Mouse (Mus musculus) forebrain, postnatal 0 days (tissue): Measurements from ENCODE around the gene Rab40b. TPM values are rescaled to one million over a fixed set of nuclear protein-coding genes. Genes with fewer than 3 reads are reported as not detected.
A peak's percentile ranks its signal among the peaks of the same experiment; 100 is the strongest.

Experiments
- ATAC-seq: fragments of 200-750 bp; cut with Nextera tagmentation; 2 replicates; pipeline ENCODE4 v1.8.0; 2017; ENCODE audit warnings: mild to moderate bottlenecking, moderate library complexity
- DNase-seq: peaks from one replicate; pipeline ENCODE4 v3.0.0-alpha.2; 2015
- H3K27ac ChIP-seq: fragments of 300-500 bp; sonication (generic); 2 replicates; pipeline ENCODE4 v1.5.1; 2014; ENCODE audit warnings: low read depth, mild to moderate bottlenecking, antibody characterized with exemption, low read length, moderate library complexity, mixed read lengths
- H3K27me3 ChIP-seq: fragments of 300-500 bp; sonication (generic); 2 replicates; pipeline ENCODE4 v1.6.1; 2014; ENCODE audit warnings: mild to moderate bottlenecking, low read length, mixed read lengths; ENCODE audit not compliant: insufficient read depth
- H3K36me3 ChIP-seq: fragments of 300-500 bp; sonication (generic); 2 replicates; pipeline ENCODE4 v1.6.1; 2014; ENCODE audit warnings: mild to moderate bottlenecking, moderate library complexity; ENCODE audit not compliant: insufficient read depth
- H3K4me1 ChIP-seq: fragments of 300-500 bp; sonication (generic); 2 replicates; pipeline ENCODE4 v1.6.1; 2014; ENCODE audit warnings: antibody characterized with exemption; ENCODE audit not compliant: insufficient read depth
- H3K4me2 ChIP-seq: fragments of 300-500 bp; sonication (generic); 2 replicates; pipeline ENCODE4 v1.6.1; 2014; ENCODE audit warnings: low read depth, mild to moderate bottlenecking, moderate library complexity
- H3K4me3 ChIP-seq: fragments of 300-500 bp; sonication (generic); 2 replicates; pipeline ENCODE4 v1.5.1; 2014; ENCODE audit warnings: low read depth, low read length, mixed read lengths
- H3K9ac ChIP-seq: fragments of 300-500 bp; sonication (generic); 2 replicates; pipeline ENCODE4 v1.6.1; 2014; ENCODE audit warnings: mild to moderate bottlenecking
- H3K9me3 ChIP-seq: fragments of 300-500 bp; sonication (generic); 2 replicates; pipeline ENCODE4 v1.6.1; 2016; ENCODE audit warnings: low read length
- CTCF ChIP-seq: sonication (generic); IDR thresholded peaks from 2 replicates; pipeline ENCODE4 v1.5.1; 2016; ENCODE audit warnings: antibody characterized with exemption, control low read depth, low read depth
- WGBS: fragments of 180-500 bp; shearing (Covaris S2); extraction: QIAGEN DNeasy Blood & Tissue Kit; methylation state at CpG from one replicate; pipeline ENCODE4 v1.1.7; 2014; 5-methylcytosine and 5-hydroxymethylcytosine counted together
- polyA plus RNA-seq: library from polyadenylated mRNA; unstranded; fragments of >200 nt; fragmentation: Nextera tagmentation; extraction: Ambion mirVana; gene quantifications from 2 replicates; pipeline ENCODE4 v1.2.1, GENCODE M21; 2015
- total RNA-seq: library from RNA; depleted of rRNA; stranded (reverse); fragments of >200 nt; gene quantifications from 2 replicates; pipeline ENCODE4 v1.2.3, GENCODE M21; 2014

The Rab40b gene
- total and polyA plus RNA-seq, 2 experiments from 2014 or later, result 19.7 to 22.3 TPM

DNA sequence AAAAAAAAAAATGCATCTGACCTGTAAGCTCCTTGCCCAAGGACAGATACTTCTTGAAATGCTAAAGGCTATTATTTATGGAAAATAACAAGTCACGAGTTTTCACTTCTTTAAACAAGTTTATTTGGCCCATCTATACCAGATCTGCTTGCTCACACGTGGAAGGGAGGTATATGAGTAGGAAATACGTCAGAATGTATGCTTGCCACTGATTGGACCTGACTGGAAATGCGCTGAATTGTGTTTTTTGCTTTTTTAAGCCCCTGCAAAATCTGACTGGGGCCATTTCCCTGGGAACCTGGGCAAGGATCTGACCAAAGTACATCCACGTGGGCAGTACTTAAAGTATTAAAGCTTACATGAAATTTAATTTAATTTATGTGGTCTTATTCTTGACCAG, 32.3 kb upstream of the Rab40b start:
- Histone ChIP-seq H3K4me3 (peak overlapping the region; percentile 67), H3K36me3 (no peaks in the 10 kb centered on the region), H3K4me2 (peak overlapping the region; percentile 81), H3K27me3 (no peaks in the 10 kb centered on the region), H3K27ac (no peak overlapping the region), H3K9me3 (no peaks in the 10 kb centered on the region), H3K4me1 (no peaks in the 10 kb centered on the region), H3K9ac (peak overlapping the region; percentile 62; the same call in 1 of the 2 replicates)
- 50% methylated on average over 5 of the region's 5 CpGs for WGBS
- no peak for ATAC-seq
- no peak for TF ChIP-seq CTCF
- peak; percentile 7 for DNase-seq

DNA sequence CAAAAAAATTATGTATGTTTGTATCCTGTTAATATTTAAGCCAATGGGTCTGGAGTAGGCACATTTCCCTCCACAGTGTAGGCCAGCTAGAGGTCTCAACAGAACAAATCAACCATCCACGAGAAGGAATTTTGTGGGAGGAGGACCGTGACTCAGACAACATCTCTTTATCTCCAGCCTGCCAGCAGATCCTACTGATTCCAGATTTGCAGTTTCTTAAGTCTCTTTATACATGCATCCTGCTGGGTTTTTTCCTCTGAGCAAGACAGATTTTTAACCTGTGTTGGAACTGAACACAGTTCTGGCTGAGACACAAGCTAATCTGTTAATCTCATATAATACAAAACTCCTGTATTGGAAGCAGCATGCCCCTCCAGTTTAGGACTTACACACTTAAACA, 30.9 kb upstream of the Rab40b start:
- H3K36me3 ChIP-seq, result no peaks in the 10 kb centered on the region
- H3K27me3 ChIP-seq, result no peaks in the 10 kb centered on the region
- TF ChIP-seq CTCF, result no peak
- DNase-seq (no peak), ATAC-seq (no peak)
- no peak overlapping the region for H3K27ac ChIP-seq
- H3K4me1 ChIP-seq, result no peaks in the 10 kb centered on the region
- no peak overlapping the region for H3K4me2 ChIP-seq
- no peak overlapping the region for H3K9ac ChIP-seq
- H3K9me3 ChIP-seq, result no peaks in the 10 kb centered on the region
- no peak overlapping the region for H3K4me3 ChIP-seq
- WGBS, result 76% methylated on average over 2 of the region's 2 CpGs

DNA sequence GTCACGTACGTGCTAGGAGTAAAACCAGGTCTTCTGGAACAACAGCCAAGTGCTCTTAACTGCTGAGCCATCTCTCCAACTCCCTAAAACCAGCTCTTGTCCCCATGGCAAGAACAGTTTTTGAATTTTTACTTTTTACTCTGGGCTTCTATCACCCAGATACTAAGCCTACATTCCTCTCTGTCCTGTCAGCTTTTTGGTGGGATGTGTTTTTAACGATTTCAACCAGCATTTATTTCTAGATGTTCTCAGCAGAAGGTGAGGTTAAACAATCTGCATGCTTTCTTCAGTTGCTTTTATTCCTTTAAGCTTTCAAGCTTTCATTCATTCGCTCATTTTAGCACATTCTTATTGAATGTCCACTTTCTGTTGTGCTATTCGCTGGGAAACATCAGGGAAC, 29.9 kb upstream of the Rab40b start:
- Histone ChIP-seq H3K27ac (no peak overlapping the region), H3K9ac (no peak overlapping the region), H3K36me3 (no peaks in the 10 kb centered on the region), H3K4me2 (no peak overlapping the region), H3K9me3 (no peaks in the 10 kb centered on the region), H3K4me1 (no peaks in the 10 kb centered on the region), H3K4me3 (no peak overlapping the region), H3K27me3 (no peaks in the 10 kb centered on the region)
- TF ChIP-seq CTCF, result no peak
- DNase-seq (no peak), ATAC-seq (no peak)
- 88% methylated on average over 5 of the region's 5 CpGs for WGBS

DNA sequence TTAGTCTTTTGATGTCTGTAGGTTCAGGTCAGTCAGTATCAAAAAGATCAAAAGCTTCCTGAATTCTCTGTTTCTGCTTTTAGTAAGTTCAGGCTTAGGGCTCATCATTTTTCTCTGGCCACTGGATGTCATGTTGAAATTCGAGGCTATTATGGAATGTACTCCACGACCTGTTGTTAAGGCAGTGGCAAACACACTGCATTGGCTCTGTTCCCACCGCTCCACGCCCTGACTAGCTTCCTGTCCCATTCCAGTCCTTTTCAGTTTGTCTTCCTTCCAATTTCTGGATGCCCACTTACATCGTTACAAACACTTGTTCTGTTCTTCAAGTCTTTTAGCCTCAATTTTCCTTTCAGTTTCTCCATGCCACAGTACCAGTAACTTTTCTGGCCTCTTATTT, 27.3 kb upstream of the Rab40b start:
- Histone ChIP-seq H3K9me3 (no peaks in the 10 kb centered on the region), H3K36me3 (no peaks in the 10 kb centered on the region), H3K4me2 (no peak overlapping the region), H3K9ac (no peak overlapping the region), H3K27ac (no peak overlapping the region), H3K4me1 (no peaks in the 10 kb centered on the region), H3K4me3 (no peak overlapping the region), H3K27me3 (no peaks in the 10 kb centered on the region)
- TF ChIP-seq CTCF, result no peak
- ATAC-seq, result no peak
- WGBS, result 73% methylated on average over 5 of the region's 5 CpGs
- DNase-seq, result no peak

DNA sequence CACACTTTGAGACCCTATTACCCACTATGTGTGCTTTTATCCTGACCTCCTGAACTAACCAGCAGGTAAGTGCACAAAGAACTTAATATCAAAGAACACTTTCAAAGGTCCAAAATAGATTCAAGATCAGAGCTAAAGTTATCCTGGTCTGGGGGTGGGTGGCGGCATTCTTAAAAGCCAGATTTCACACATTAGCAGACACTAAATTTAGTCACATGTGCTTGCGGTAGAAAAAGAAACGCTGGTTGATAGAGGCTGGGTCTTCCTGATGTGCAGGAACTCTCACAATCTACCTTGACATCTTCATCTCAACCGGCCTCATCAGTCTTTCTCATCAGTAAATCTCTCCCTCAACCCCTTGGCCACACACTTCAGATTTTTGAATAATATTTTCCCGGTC, 26.7 kb upstream of the Rab40b start:
- no peak for ATAC-seq
- WGBS, result 82% methylated on average over 5 of the region's 5 CpGs
- H3K9me3 ChIP-seq, result no peaks in the 10 kb centered on the region
- TF ChIP-seq CTCF, result no peak
- DNase-seq, result no peak
- no peak overlapping the region for H3K27ac ChIP-seq
- no peak overlapping the region for H3K9ac ChIP-seq
- no peak overlapping the region for H3K4me2 ChIP-seq
- H3K36me3 ChIP-seq, result no peaks in the 10 kb centered on the region
- H3K27me3 ChIP-seq, result no peaks in the 10 kb centered on the region
- H3K4me1 ChIP-seq, result no peaks in the 10 kb centered on the region
- H3K4me3 ChIP-seq, result no peak overlapping the region

DNA sequence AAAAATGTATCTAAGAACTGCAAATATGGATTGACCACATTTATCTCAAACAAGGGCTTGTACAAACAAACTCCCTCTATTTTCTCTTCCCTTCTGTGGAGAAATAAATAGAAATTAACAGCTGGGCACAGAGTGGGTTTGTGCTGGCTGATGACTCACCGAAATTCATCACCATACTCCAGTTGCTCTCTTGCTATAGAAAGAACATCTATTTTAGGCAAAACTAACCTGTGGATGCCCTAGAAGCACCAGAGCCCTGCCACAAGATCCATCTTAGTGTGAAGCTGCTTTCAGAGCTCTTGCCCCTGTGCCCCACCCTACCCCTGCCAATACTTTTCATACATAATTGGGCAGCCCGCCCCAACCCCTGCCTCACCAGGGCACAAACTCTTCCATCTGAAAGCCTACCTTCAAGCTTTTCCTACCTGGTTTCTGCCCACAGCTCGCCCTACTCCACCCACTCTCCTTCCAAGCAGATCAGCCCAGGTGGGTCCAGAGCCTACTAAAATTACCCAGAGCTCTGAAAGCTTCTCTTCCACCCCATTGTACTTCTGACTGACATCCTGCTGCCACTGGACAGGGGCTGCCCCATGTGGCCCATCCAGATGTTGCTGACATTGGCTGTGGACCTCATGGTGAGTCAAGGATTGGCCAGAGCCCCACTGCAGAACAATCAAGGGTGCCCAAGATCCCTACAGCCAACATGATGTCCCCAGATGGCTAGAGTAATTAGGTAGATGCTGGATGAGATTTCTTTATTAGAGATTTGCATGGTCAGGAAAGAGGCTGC, 19.5 kb upstream of the Rab40b start:
- Histone ChIP-seq H3K9ac (no peak overlapping the region), H3K27ac (no peak overlapping the region), H3K9me3 (no peaks in the 10 kb centered on the region), H3K4me3 (no peak overlapping the region), H3K36me3 (no peaks in the 10 kb centered on the region), H3K4me1 (no peaks in the 10 kb centered on the region), H3K27me3 (no peaks in the 10 kb centered on the region), H3K4me2 (no peak overlapping the region)
- ATAC-seq (no peak), DNase-seq (no peak)
- 71% methylated on average over 3 of the region's 3 CpGs for WGBS
- TF ChIP-seq CTCF, result no peak

DNA sequence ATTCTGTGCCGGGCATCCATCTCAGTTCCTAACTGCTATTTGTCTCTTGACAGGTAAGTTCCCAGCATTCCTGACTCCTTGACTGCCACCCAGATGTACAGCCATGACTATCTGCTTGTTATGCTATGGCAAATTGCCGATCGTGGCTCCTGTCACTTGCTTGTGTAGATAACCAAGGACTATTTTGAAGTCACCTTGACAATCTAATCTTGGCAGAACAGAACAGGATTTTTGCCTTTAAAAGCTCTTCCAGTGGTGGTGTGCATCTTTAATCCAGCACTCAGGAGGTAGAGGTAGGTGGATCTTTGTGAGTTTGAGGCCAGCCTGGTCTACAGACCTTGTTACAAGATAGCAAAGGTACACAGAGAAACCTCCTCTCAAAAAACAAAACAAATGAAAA, 4.4 kb upstream of the Rab40b start:
- no peaks in the 10 kb centered on the region for H3K36me3 ChIP-seq
- no peak for ATAC-seq
- peaks cover 1% of the 10 kb centered on the region; the same call in 1 of the 2 replicates for H3K4me1 ChIP-seq
- no peak overlapping the region for H3K4me2 ChIP-seq
- no peak overlapping the region for H3K4me3 ChIP-seq
- no peak for DNase-seq
- no peak overlapping the region for H3K9ac ChIP-seq
- no peaks in the 10 kb centered on the region for H3K27me3 ChIP-seq
- 93% methylated on average over 3 of the region's 3 CpGs for WGBS
- no peaks in the 10 kb centered on the region for H3K9me3 ChIP-seq
- TF ChIP-seq CTCF, result no peak
- H3K27ac ChIP-seq, result no peak overlapping the region
